11 mouse cellular contexts compared by ENCODE assay signal in genomic region chr12:70877926-70878710, GRCm38 (mm10). TPM values are rescaled to one million over a fixed set of nuclear protein-coding genes. Genes with fewer than 3 reads are reported as not detected.
DNase-seq lines count a peak whose midpoint lies in the region; ATAC-seq and TF ChIP-seq lines count a peak whose summit lies in the region.
"Had no signal": no experiment of that assay in that cellular context is flagged by ENCODE, and none has a peak within 500 bp of the region (broad histone marks: within the 10 kb centered on the region; RNA-seq: fewer than 3 reads in every experiment).

No protein-coding gene starts in this region.

- TF ChIP-seq CTCF in forebrain, postnatal 0 days (IDR thresholded peaks at IDR 0.05; ENCODE audit: low read depth) = no peak

- H3K4me3 ChIP-seq in forebrain, postnatal 0 days (ENCODE audit: low read depth, low read length) = no peak overlapping the region
- no peak overlapping the region for H3K4me3 ChIP-seq in forebrain, embryonic 15.5 days
- no peak overlapping the region for H3K4me3 ChIP-seq in embryonic facial prominence, embryonic 10.5 days
- no peak overlapping the region for H3K4me3 ChIP-seq in forebrain, embryonic 12.5 days (replicated peaks)

- peak; percentile 35 for DNase-seq in forebrain, postnatal 0 days
- DNase-seq in layer of hippocampus, postnatal 10 days (ENCODE audit: low spot score in 2 of 2) = peak; percentile 20 to 25
- DNase-seq in layer of hippocampus, adult 9-10 months (ENCODE audit: low spot score) = no peak
- DNase-seq in cerebellum, adult 9-10 months = peak; percentile 93
- peak; percentile 42 to 44 for DNase-seq in left cerebral cortex, postnatal 36 days (ENCODE audit: low spot score in 2 of 2)
- no peak for DNase-seq in embryonic facial prominence, embryonic 10.5 days (ENCODE audit: low spot score)
- DNase-seq: adrenal gland, postnatal 36 days; B cell, adult 2 months had no signal

- 70% methylated on average over 20 of the region's 20 CpGs for WGBS in forebrain, postnatal 0 days
- WGBS in forebrain, embryonic 15.5 days = 86% methylated on average over 20 of the region's 20 CpGs
- 93% methylated on average over 20 of the region's 20 CpGs for WGBS in embryonic facial prominence, embryonic 10.5 days
- 94% methylated on average over 20 of the region's 20 CpGs for WGBS in forebrain, embryonic 12.5 days

- no peak overlapping the region; the same call in 1 of the 2 replicates for H3K4me2 ChIP-seq in forebrain, postnatal 0 days (ENCODE audit: low read depth)
- H3K4me2 ChIP-seq in forebrain, embryonic 15.5 days (replicated peaks) = no peak overlapping the region
- H3K4me2 ChIP-seq in forebrain, embryonic 12.5 days = no peak overlapping the region
- H3K4me2 ChIP-seq: hindbrain, embryonic 14.5 days had no signal

- peak; percentile 19; the same call in 1 of the 2 replicates for ATAC-seq in forebrain, postnatal 0 days
- no peak for ATAC-seq in forebrain, embryonic 15.5 days (replicated peaks)
- ATAC-seq in forebrain, embryonic 12.5 days (ENCODE audit: low FRiP score) = no peak

- H3K27ac ChIP-seq in forebrain, postnatal 0 days (ENCODE audit: low read depth, low read length) = 0 out of 2 replicates have a peak overlapping the region, but pooled peaks have one; percentile 15
- no peak overlapping the region for H3K27ac ChIP-seq in forebrain, embryonic 15.5 days (replicated peaks)
- H3K27ac ChIP-seq in embryonic facial prominence, embryonic 10.5 days (replicated peaks) = no peak overlapping the region; the same call in 1 of the 2 replicates
- no peak overlapping the region for H3K27ac ChIP-seq in forebrain, embryonic 12.5 days
- H3K27ac ChIP-seq: hindbrain, embryonic 14.5 days had no signal

- H3K36me3 ChIP-seq in forebrain, postnatal 0 days (ENCODE audit: insufficient read depth) = peaks cover 21% of the 10 kb centered on the region
- no peaks in the 10 kb centered on the region; the same call in 1 of the 2 replicates for H3K36me3 ChIP-seq in forebrain, embryonic 15.5 days
- H3K36me3 ChIP-seq in embryonic facial prominence, embryonic 10.5 days (replicated peaks) = peaks cover 76% of the 10 kb centered on the region
- H3K36me3 ChIP-seq in forebrain, embryonic 12.5 days (replicated peaks) = peaks cover 6% of the 10 kb centered on the region; the same call in 1 of the 2 replicates

- 0 out of 2 replicates have a peak, but pooled peaks cover 3% of the 10 kb centered on the region for H3K4me1 ChIP-seq in forebrain, postnatal 0 days (ENCODE audit: insufficient read depth)
- H3K4me1 ChIP-seq in forebrain, embryonic 15.5 days = peaks cover 11% of the 10 kb centered on the region
- H3K4me1 ChIP-seq in embryonic facial prominence, embryonic 10.5 days = no peaks in the 10 kb centered on the region
- no peaks in the 10 kb centered on the region for H3K4me1 ChIP-seq in forebrain, embryonic 12.5 days

- H3K9me3 ChIP-seq in forebrain, postnatal 0 days (ENCODE audit: low read length) = no peaks in the 10 kb centered on the region
- no peaks in the 10 kb centered on the region for H3K9me3 ChIP-seq in forebrain, embryonic 15.5 days
- H3K9me3 ChIP-seq in embryonic facial prominence, embryonic 10.5 days = no peaks in the 10 kb centered on the region
- no peaks in the 10 kb centered on the region for H3K9me3 ChIP-seq in forebrain, embryonic 12.5 days

- intact Hi-C loops in left cerebral cortex, postnatal 36 days (cut with DNase I) = no loop called here

- no peak overlapping the region for H3K9ac ChIP-seq in forebrain, postnatal 0 days
- no peak overlapping the region for H3K9ac ChIP-seq in forebrain, embryonic 15.5 days (replicated peaks)
- no peak overlapping the region for H3K9ac ChIP-seq in forebrain, embryonic 12.5 days
- H3K9ac ChIP-seq: hindbrain, embryonic 14.5 days had no signal

- H3K27me3 ChIP-seq in forebrain, postnatal 0 days (ENCODE audit: insufficient read depth, low read length) = no peaks in the 10 kb centered on the region
- no peaks in the 10 kb centered on the region for H3K27me3 ChIP-seq in forebrain, embryonic 15.5 days
- no peaks in the 10 kb centered on the region for H3K27me3 ChIP-seq in embryonic facial prominence, embryonic 10.5 days (replicated peaks; ENCODE audit: low read depth, poor library complexity, severe bottlenecking)
- no peaks in the 10 kb centered on the region for H3K27me3 ChIP-seq in forebrain, embryonic 12.5 days

RNA-seq across cellular contexts. Expression of gene Frmd6, which starts 52.8 kb away (rescaled TPM):
- 10.6 and 11.0 TPM in 2 replicates for total RNA-seq in forebrain, postnatal 0 days (2014; rRNA removed)
- 6.9 and 7.4 TPM in 2 replicates for polyA plus RNA-seq in forebrain, postnatal 0 days (2015; fragmentation: Nextera tagmentation; extraction: Ambion mirVana)
- polyA plus RNA-seq in forebrain, embryonic 15.5 days (2015; fragmentation: Nextera tagmentation; extraction: Ambion mirVana) = 11.8 and 11.9 TPM in 2 replicates
- 10 to 100 TPM; 11.0 to 12.5 TPM for total RNA-seq in layer of hippocampus, postnatal 10 days (2021)
- 10 to 100 TPM; 37.5 to 42.7 TPM for total RNA-seq in left cerebral cortex, postnatal 36 days (2021)
- polyA plus RNA-seq in embryonic facial prominence, embryonic 10.5 days (2016; fragmentation: Nextera tagmentation; extraction: Ambion mirVana) = 45.1 and 54.5 TPM in 2 replicates
- 14.7 and 15.6 TPM in 2 replicates for polyA plus RNA-seq in forebrain, embryonic 12.5 days (2016; fragmentation: Nextera tagmentation; extraction: Ambion mirVana)

RNA-seq across cellular contexts. Expression of gene Actr10, which starts 59.5 kb away (rescaled TPM):
- 105 and 112 TPM in 2 replicates for total RNA-seq in forebrain, postnatal 0 days (2014; rRNA removed)
- 196 and 282 TPM in 2 replicates for polyA plus RNA-seq in forebrain, postnatal 0 days (2015; fragmentation: Nextera tagmentation; extraction: Ambion mirVana)
- polyA plus RNA-seq in forebrain, embryonic 15.5 days (2015; fragmentation: Nextera tagmentation; extraction: Ambion mirVana) = 223 and 242 TPM in 2 replicates
- 100 to 1,000 TPM; 170 to 180 TPM for total RNA-seq in layer of hippocampus, postnatal 10 days (2021)
- total RNA-seq in left cerebral cortex, postnatal 36 days (2021) = 100 to 1,000 TPM; 146 to 163 TPM
- 223 and 229 TPM in 2 replicates for polyA plus RNA-seq in embryonic facial prominence, embryonic 10.5 days (2016; fragmentation: Nextera tagmentation; extraction: Ambion mirVana)
- 248 and 252 TPM in 2 replicates for polyA plus RNA-seq in forebrain, embryonic 12.5 days (2016; fragmentation: Nextera tagmentation; extraction: Ambion mirVana)

Comparison
In these comparisons a context has a peak if more than half of its experiments do, and no peak if none do; other contexts are left out.
1. DNase-seq: peak in forebrain, postnatal 0 days (single experiment), layer of hippocampus, postnatal 10 days (2 of 2), cerebellum, adult 9-10 months (single experiment) and left cerebral cortex, postnatal 36 days (2 of 2); none in layer of hippocampus, adult 9-10 months (single experiment) and embryonic facial prominence, embryonic 10.5 days (single experiment).